Mouse (Mus musculus) limb, embryonic 12.5 days (tissue): Measurements from ENCODE around the gene Dync1li1. TPM values are rescaled to one million over a fixed set of nuclear protein-coding genes. Genes with fewer than 3 reads are reported as not detected.
"Not testable (repeated sequence)": the region's sequence is repeated elsewhere in the genome, so short reads cannot be mapped to it uniquely, and the experiment has no call there.

Source experiments
- ATAC-seq: fragments of 200-750 bp; cut with Nextera tagmentation; 2 replicates; pipeline ENCODE4 v1.8.0; 2017; ENCODE audit warnings: low read depth, moderate TSS enrichment; ENCODE audit not compliant: insufficient number of reproducible peaks, insufficient read depth, low FRiP score, low TSS enrichment
- H3K27ac ChIP-seq: fragments of 300-500 bp; sonication (generic); 2 replicates; pipeline ENCODE4 v1.5.1; 2016; ENCODE audit warnings: mild to moderate bottlenecking, moderate library complexity
- H3K27me3 ChIP-seq: fragments of 300-500 bp; sonication (generic); 2 replicates; pipeline ENCODE4 v1.6.1; 2016; ENCODE audit warnings: mild to moderate bottlenecking, moderate library complexity
- H3K36me3 ChIP-seq: fragments of 300-500 bp; sonication (generic); 2 replicates; pipeline ENCODE4 v1.6.1; 2016; ENCODE audit warnings: mild to moderate bottlenecking, moderate library complexity
- H3K4me1 ChIP-seq: fragments of 300-500 bp; sonication (generic); replicated peaks from 2 replicates; pipeline ENCODE4 v1.6.1; 2016
- H3K4me2 ChIP-seq: fragments of 300-500 bp; sonication (generic); 2 replicates; pipeline ENCODE4 v1.6.1; 2016; ENCODE audit warnings: mild to moderate bottlenecking, moderate library complexity
- H3K4me3 ChIP-seq: fragments of 300-500 bp; sonication (generic); replicated peaks from 2 replicates; pipeline ENCODE4 v1.5.1; 2016; ENCODE audit warnings: mild to moderate bottlenecking
- H3K9ac ChIP-seq: fragments of 300-500 bp; sonication (generic); replicated peaks from 2 replicates; pipeline ENCODE4 v1.6.1; 2016; ENCODE audit warnings: mild to moderate bottlenecking, moderate library complexity
- H3K9me3 ChIP-seq: fragments of 300-500 bp; sonication (generic); 2 replicates; pipeline ENCODE4 v1.6.1; 2016; ENCODE audit warnings: mild to moderate bottlenecking, moderate library complexity
- WGBS: fragments of 180-500 bp; shearing (Covaris S2); methylation state at CpG from one replicate; pipeline ENCODE4 v1.1.7; 2016; 5-methylcytosine and 5-hydroxymethylcytosine counted together
- polyA plus RNA-seq: library from polyadenylated mRNA; unstranded; fragments of >200 nt; fragmentation: Nextera tagmentation; extraction: Ambion mirVana; gene quantifications from 2 replicates; pipeline ENCODE4 v1.2.1, GENCODE M21; 2016

Dync1li1 gene
- 69.0 and 77.4 TPM in 2 replicates for polyA plus RNA-seq

DNA sequence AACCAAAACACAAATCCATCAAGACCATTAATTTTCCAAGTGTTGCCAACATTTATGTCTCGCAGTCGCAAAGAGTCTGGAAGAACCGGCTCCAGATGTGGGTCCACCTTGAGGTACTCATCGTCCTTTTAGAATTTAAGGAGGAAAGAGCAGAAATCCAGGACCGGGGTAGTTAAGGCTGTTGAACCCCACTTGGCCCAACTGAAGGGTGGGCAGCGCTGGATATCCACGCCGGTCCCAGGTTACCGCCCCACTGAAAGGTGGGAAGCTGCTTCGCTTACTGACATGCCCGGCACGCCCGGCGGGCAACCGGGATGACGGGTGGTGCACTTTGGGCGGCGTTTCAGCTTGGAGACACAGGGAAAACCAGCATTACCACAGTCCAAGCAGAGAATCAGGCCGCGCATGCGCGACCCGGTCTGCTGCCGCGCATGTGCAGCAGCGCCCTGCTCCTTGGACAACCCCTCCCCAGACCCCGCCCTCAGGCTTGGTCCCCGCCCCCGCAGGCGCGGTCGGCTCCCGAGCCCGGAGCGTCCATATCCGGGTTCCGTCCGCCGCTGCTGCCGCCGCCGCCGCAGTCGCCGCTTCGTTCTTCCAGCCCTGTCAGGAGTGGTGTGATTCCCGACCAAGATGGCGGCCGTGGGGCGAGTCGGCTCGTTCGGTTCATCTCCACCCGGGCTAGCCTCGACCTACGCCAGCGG is at the start of gene Dync1li1:
TSS of gene Dync1li1 (plus strand) at position 539 of the 701 bp plus-strand sequence.
- H3K27me3 ChIP-seq = no peaks in the 10 kb centered on the region
- H3K4me3 ChIP-seq = peak within 1 kb of the TSS; percentile 94
- peaks cover 23% of the 10 kb centered on the region for H3K4me1 ChIP-seq
- peak within 1 kb of the TSS; percentile 92 for H3K4me2 ChIP-seq
- H3K36me3 ChIP-seq = peaks cover 20% of the 10 kb centered on the region
- peak within 1 kb of the TSS; percentile 83 for H3K27ac ChIP-seq
- WGBS = under 1% methylated on average over 52 of the region's 57 CpGs
- H3K9ac ChIP-seq = peak within 1 kb of the TSS; percentile 91
- H3K9me3 ChIP-seq = no peaks in the 10 kb centered on the region
- ATAC-seq = peak; percentile 94

DNA sequence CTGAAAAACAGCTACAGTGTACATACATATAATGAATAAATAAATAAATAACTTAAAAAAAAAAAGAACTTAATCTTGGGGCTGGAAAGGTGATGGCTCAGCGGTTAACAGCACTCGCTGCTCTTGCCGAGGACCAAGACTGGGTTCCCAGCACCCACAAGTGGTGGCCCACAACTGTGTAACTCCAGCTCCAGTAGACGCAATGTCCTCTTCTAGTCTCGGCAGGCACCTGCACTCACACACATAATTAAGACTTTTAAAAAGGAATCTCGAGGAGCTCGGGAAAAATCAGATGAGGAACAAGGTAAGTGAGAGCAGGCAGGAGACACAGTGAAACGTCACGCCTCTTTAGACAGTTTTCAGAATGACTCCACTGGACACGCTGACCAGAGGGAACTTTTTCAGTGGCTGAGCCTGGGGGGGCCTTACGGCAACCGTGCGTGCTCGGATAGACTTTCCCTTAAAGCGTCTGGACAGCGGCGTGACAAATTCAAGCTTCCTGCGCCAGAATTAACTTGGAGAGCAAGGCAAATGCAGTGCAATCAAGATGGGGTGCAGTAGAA is 49.3 kb upstream of the Dync1li1 start:
- ATAC-seq = peak; percentile 27; the same call in 1 of the 2 replicates
- Histone ChIP-seq H3K9me3 (no peaks in the 10 kb centered on the region), H3K27me3 (peaks cover 16% of the 10 kb centered on the region), H3K27ac (peak overlapping the region; percentile 86; the same call in 1 of the 2 replicates), H3K9ac (peak overlapping the region; percentile 83), H3K4me1 (peaks cover 7% of the 10 kb centered on the region), H3K4me3 (peak overlapping the region; percentile 83), H3K4me2 (peak overlapping the region; percentile 89), H3K36me3 (peaks cover 13% of the 10 kb centered on the region)
- 17% methylated on average over 18 of the region's 18 CpGs for WGBS

DNA sequence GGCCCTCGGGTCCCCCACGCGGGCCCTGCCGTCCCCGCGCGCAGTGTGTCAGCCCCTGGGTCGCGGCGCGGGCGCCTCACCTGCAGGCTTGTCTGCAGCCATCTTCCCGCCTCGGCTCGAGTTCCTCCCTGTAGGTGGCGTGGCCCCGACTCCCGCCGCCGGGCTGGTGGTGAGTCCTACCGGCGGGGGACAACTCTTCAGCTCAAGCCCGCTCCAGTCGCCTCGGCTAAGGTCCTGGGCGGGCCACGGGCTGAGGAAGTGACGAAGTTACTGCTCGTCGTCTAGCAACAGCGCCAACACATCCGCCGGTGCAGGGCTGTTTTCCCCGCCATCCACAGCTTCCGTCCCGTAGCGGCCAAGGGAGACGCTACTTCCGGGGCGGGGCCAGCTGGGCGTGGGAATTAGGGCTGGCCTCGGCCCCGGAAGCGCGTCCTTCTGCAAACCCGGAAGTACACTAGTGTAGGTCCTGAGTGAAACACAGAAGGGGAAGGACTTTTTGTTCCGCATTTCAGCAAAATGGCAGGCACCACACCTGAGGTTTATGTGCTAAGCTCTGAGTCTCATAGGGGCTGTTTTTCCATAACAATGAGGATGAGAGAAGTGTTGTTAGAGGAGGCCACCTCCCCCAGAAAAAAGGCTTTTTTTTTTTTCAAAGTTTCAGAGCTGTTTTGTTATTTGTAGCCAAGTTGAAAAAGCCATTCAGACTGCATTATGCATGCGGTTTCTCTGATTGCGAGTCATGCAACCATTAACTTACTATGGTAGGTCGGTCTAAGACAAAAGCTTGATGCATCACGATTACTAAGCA is 48.5 kb upstream of the Dync1li1 start, which contains the start of gene Cnot10:
TSS of gene Cnot10 (minus strand) at position 346 of the 808 bp plus-strand sequence.
- ATAC-seq = peak; percentile 97

DNA sequence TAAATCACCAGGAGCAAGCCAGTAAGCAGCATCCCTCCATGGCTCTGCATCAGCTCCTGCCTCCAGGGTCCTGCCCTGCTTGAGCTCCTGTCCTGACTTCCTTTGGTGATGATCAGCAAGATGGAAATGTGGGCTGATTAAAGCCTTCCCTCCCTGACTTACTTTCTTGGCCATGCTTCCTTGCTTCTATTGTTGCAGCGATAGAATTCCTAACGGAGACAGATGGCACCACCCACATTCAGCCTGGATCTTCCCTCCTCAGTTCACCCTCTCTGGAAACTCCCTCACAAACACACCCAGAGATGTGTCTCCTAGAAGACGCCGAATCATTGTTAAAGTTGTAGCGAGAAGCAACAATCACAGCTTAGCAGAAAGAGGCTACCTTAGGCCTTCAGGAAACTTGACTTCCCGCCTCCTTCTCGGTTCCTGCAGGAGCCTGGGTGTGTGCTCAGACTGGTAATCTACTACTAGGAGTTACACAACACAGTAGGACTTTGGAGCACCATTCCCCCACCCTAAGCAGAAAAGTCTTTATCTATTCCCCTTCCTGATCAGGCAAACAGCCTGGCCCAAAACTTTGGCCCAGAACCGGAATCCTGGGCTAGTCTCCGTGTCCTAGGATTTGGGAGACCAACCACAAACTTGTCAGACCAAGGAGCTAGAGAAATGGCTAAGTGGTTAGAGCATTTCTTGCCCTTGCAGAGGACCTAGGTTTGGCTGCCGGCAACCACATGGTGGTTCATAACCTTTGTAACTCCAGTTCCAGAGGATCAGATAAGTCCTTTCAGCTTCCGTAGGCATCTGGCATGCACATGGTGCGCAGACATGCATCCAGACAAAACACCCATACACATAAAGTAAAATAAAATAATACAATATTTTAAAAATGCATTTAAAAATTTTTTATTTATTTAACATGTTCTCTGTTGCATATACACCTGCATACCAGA is 41.8 kb upstream of the Dync1li1 start:
- Histone ChIP-seq H3K9me3 (no peaks in the 10 kb centered on the region), H3K27ac (no peak overlapping the region), H3K4me1 (no peaks in the 10 kb centered on the region), H3K36me3 (no peaks in the 10 kb centered on the region), H3K9ac (no peak overlapping the region), H3K4me2 (no peak overlapping the region), H3K27me3 (peaks cover 23% of the 10 kb centered on the region), H3K4me3 (no peak overlapping the region)
- no peak for ATAC-seq
- WGBS = 88% methylated on average over 12 of the region's 12 CpGs

More for the DNA sequence above, 48.5 kb upstream of the Dync1li1 start, which contains the start of gene Cnot10:
- Histone ChIP-seq H3K4me2 (peak within 1 kb of the TSS; percentile 89), H3K27me3 (peaks cover 19% of the 10 kb centered on the region), H3K36me3 (peaks cover 13% of the 10 kb centered on the region), H3K4me1 (peaks cover 7% of the 10 kb centered on the region), H3K9me3 (no peaks in the 10 kb centered on the region), H3K27ac (peak within 1 kb of the TSS; percentile 86), H3K4me3 (peak within 1 kb of the TSS; percentile 83), H3K9ac (peak within 1 kb of the TSS; percentile 83)
- WGBS = 4% methylated on average over 51 of the region's 51 CpGs

DNA sequence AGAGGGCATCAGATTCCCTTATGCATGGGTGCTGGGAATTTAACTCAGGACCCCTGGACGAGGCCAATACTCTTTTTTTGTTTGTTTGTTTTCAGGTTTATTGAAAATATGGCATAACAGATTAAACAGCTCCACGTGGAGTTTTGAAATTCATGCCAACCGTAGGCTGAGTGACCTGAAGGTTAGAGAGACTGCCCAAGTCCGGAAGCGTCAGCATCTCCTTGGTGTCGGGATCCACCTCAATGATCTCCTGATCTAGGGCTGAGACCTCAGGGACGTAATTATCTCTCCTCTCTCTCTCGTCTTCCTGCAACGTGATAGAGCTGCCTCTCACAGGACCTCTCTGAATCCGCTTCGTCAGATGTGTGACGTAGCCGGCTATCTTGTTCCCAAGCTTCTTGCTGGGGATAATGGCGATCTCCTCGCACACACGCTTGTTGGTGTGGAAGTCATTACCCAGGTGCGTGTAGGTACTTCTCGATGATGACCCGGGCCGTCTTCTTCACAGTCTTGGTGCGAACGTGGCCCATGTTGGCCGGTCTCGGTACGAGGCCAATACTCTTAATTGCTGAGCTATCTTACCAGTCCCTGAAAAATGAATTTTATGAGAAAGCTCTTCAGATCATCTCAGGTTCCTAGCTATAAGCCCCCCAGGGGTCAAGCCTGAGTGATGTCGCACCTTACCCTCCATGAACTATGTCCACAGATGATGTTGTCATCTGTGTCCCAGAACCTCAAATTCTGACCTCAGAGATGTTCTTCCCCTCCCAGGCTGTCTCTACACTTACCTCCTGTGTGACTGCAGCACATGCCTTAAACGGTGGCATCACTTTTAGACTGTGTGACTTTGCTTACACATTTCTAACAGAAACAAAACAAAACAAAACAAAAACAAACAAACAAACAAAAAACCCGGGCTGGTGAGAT is 40.8 kb upstream of the Dync1li1 start:
- ATAC-seq = 0 out of 2 replicates have a peak, but pooled peaks have one; percentile 42
- Histone ChIP-seq H3K4me3 (no peak overlapping the region), H3K27ac (no peak overlapping the region), H3K9me3 (no peaks in the 10 kb centered on the region), H3K4me2 (no peak overlapping the region), H3K27me3 (peaks cover 22% of the 10 kb centered on the region), H3K9ac (no peak overlapping the region), H3K36me3 (no peaks in the 10 kb centered on the region), H3K4me1 (no peaks in the 10 kb centered on the region)
- WGBS = 79% methylated on average over 28 of the region's 28 CpGs

DNA sequence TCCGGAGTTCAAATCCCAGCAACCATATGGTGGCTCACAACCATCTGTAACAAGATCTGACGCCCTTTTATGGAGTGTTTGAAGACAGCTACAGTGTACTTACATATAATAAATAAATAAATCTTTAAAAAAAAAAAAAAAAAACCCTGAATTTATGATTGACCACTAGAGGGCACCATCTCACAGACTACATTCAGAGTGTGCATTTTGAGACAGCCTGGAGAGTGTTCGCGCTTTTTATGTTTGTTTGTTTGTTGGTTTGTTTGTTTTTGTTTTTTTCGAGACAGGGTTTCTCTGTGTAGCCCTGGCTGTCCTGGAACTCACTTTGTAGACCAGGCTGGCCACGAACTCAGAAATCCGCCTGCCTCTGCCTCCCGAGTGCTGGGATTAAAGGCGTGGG is 40.1 kb upstream of the Dync1li1 start:
- WGBS = 48% methylated on average over 9 of the region's 9 CpGs
- ATAC-seq, H3K27ac ChIP-seq: not testable (repeated sequence)

DNA sequence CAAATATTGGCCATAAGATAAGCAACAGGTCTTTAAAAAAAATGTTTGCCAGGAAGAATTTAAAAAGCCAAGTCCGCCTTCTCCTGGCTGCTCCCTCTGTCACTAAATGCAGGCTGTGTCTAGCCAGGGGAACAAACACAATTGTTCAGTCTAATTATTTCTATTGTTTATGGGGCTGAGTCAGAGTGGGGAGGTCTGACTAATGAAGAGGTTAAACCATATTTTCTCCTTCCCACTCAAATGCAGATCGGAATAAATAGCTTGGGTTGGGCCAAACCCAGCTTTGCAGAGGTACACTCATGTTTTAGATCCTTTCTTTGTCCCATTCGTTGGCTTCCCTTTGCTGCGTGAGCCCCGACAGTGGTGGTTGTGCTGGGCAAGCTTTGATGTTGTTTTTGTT is 39.2 kb upstream of the Dync1li1 start:
- no peak for ATAC-seq
- Histone ChIP-seq H3K4me1 (no peaks in the 10 kb centered on the region), H3K9ac (no peak overlapping the region), H3K4me2 (no peak overlapping the region), H3K27ac (no peak overlapping the region), H3K36me3 (no peaks in the 10 kb centered on the region), H3K4me3 (no peak overlapping the region), H3K9me3 (no peaks in the 10 kb centered on the region), H3K27me3 (peaks cover 6% of the 10 kb centered on the region; the same call in 1 of the 2 replicates)
- WGBS = 58% methylated on average over 5 of the region's 5 CpGs

More for the DNA sequence above, 40.1 kb upstream of the Dync1li1 start:
- H3K9me3 ChIP-seq, H3K36me3 ChIP-seq, H3K4me3 ChIP-seq, H3K4me2 ChIP-seq, H3K9ac ChIP-seq, H3K4me1 ChIP-seq: not testable (repeated sequence)
- peaks cover 15% of the 10 kb centered on the region for H3K27me3 ChIP-seq

DNA sequence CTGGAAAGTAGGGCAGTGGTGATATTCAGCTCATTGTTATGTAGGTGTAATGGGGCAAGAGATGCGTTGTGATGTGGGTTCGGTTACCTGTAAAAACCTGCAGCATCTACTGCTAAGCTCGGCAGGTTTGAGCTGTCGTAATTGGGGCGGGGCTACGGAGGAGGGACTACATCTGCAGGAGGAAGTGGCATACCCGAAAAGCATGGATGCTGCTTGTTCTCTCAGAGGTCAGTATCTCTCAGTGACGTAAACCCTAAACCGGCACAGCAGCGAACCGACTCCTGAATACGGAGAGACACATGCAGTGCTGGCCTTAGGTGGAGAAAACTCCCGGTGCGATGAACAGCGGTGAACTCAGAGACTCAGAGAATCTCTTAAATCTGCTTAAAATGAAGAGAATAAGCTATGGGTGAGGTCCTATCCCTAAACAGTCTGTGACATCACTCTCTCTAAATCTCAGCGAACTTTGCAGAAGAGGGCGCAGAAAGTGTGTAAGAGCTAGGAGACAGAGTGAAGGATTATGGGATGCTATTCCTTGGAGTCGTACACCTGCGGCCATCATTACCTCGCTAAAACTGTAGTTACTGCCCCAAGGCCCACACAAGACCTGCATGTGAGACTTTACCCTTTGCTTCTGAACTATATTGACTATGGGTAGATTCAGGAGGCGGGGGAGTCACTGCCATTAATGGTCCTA is 37.5 kb upstream of the Dync1li1 start:
- Histone ChIP-seq H3K9ac (no peak overlapping the region), H3K4me1 (no peaks in the 10 kb centered on the region), H3K27ac (no peak overlapping the region), H3K4me3 (no peak overlapping the region), H3K27me3 (peaks cover 4% of the 10 kb centered on the region; the same call in 1 of the 2 replicates), H3K9me3 (no peaks in the 10 kb centered on the region), H3K36me3 (no peaks in the 10 kb centered on the region), H3K4me2 (peak overlapping the region; percentile 26; the same call in 1 of the 2 replicates)
- ATAC-seq = no peak
- 59% methylated on average over 21 of the region's 21 CpGs for WGBS

DNA sequence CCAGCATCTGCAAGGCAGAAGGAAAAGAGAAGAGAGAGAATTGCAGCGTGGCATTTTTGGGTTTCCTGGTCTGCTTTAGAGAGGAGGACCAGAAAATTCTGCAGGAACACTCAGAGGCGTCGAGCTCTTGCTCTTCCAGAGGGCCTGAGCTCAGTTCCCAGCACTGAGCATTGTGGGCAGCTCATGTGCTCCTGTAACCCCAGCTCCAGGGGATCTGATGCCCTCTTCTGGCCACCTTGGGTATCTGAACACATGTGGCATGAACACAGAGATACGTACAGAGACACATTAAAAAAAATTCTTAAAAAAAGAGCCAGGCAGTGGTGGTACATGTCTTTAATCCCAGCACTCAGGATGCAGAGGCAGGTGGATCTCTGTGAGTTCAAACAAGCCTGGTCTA is 33.2 kb upstream of the Dync1li1 start:
- no peak for ATAC-seq
- Histone ChIP-seq H3K27me3 (no peaks in the 10 kb centered on the region), H3K9ac (no peak overlapping the region), H3K9me3 (no peaks in the 10 kb centered on the region), H3K4me1 (0 out of 2 replicates have a peak, but pooled peaks cover 2% of the 10 kb centered on the region), H3K36me3 (no peaks in the 10 kb centered on the region), H3K4me2 (no peak overlapping the region), H3K4me3 (no peak overlapping the region), H3K27ac (no peak overlapping the region)
- WGBS = 83% methylated on average over 4 of the region's 4 CpGs
